Mouse (Mus musculus) ES-E14 (cell line): ENCODE data around the gene Ell. TPM values are rescaled to one million over a fixed set of nuclear protein-coding genes. Genes with fewer than 3 reads are reported as not detected.

Source experiments
- DNase-seq: peaks from one replicate; pipeline ENCODE4 v3.0.0-alpha.2; 2013; ENCODE audit warnings: low read depth, low spot score
- H3K27ac ChIP-seq: 2 replicates; pipeline ENCODE4 v1.5.1; 2012; ENCODE audit warnings: low read depth, mild to moderate bottlenecking, low read length, moderate library complexity, mixed read lengths; ENCODE audit not compliant: poor library complexity, insufficient read depth, severe bottlenecking
- H3K36me3 ChIP-seq: 2 replicates; pipeline ENCODE4 v1.6.1; 2012; ENCODE audit warnings: mild to moderate bottlenecking, low read length, moderate library complexity, mixed read lengths; ENCODE audit not compliant: control insufficient read depth, poor library complexity, insufficient read depth, severe bottlenecking
- H3K4me1 ChIP-seq, 2 experiments: fragments of 150-350 bp in 1 of 2; sonication (generic) in 1 of 2; 2 replicates each; pipeline ENCODE4 v1.6.1; 2012; ENCODE audit warnings: low read length in 2 of 2, mild to moderate bottlenecking in 1 of 2, mixed read lengths in 1 of 2; ENCODE audit not compliant: control insufficient read depth in 2 of 2, insufficient read depth in 2 of 2, poor library complexity in 1 of 2
- H3K4me3 ChIP-seq, 2 experiments: fragments of 150-350 bp in 1 of 2; sonication (generic) in 1 of 2; 2 replicates each; pipeline ENCODE4 v1.5.1; 2012; ENCODE audit warnings: low read length in 2 of 2, low read depth in 1 of 2, mild to moderate bottlenecking in 1 of 2, mixed read lengths in 1 of 2; ENCODE audit not compliant: insufficient read depth in 1 of 2, poor library complexity in 1 of 2, severe bottlenecking in 1 of 2
- H3K9ac ChIP-seq: 2 replicates; pipeline ENCODE4 v1.6.1; 2012; ENCODE audit warnings: low read depth, mild to moderate bottlenecking, low read length, mixed read lengths; ENCODE audit not compliant: poor library complexity, insufficient read depth, severe bottlenecking
- H3K9me3 ChIP-seq: fragments of 150-350 bp; sonication (generic); 2 replicates; pipeline ENCODE4 v1.6.1; 2012; ENCODE audit warnings: low read depth, mild to moderate bottlenecking, low read length; ENCODE audit not compliant: control insufficient read depth, insufficient read depth
- CHD2 ChIP-seq: IDR thresholded peaks from 2 replicates; pipeline ENCODE4 v1.6.1; 2014; ENCODE audit warnings: mild to moderate bottlenecking, low read depth, low read length, inconsistent platforms
- HCFC1 ChIP-seq: IDR thresholded peaks from 2 replicates; pipeline ENCODE4 v1.6.1; 2012; ENCODE audit warnings: low read length, inconsistent platforms, borderline replicate concordance; ENCODE audit not compliant: insufficient read depth
- MAFK ChIP-seq: IDR thresholded peaks from 2 replicates; pipeline ENCODE4 v1.6.1; 2014; ENCODE audit warnings: mild to moderate bottlenecking, low read depth, low read length, inconsistent platforms; ENCODE audit not compliant: insufficient read depth
- ZC3H11A ChIP-seq: IDR thresholded peaks from 2 replicates; pipeline ENCODE4 v1.6.1; 2012; ENCODE audit warnings: low read depth, mild to moderate bottlenecking, inconsistent platforms, low read length, borderline replicate concordance
- ZNF384 ChIP-seq: IDR thresholded peaks from 2 replicates; pipeline ENCODE4 v1.6.1; 2012; ENCODE audit warnings: low read depth, low read length, inconsistent platforms
- in situ Hi-C, 2 experiments: fragments of 600-800 bp; cut with MboI; formaldehyde crosslinking; loops; one replicate each; pipeline ENCODE4 v1.15.1; 2025; ENCODE audit warnings: low sequenced_read_pairs in 2 of 2, inconsistent platforms in 1 of 2; ENCODE audit not compliant: unreplicated experiment in 2 of 2
- total RNA-seq: library from RNA; depleted of rRNA; stranded (reverse); fragments of 300-350 nt; gene quantifications from 2 replicates; pipeline ENCODE4 v1.2.3, GENCODE M21; 2012

Ell gene
- total RNA-seq, 1 experiment, result 15.8 TPM

GRCm38 (mm10) chr8:70538024-70538579, 1.2 kb upstream of the Ell start:
- in situ Hi-C loops, result no loop called here
- DNase-seq, result no peak
- Histone ChIP-seq H3K27ac (no peak overlapping the region; the same call in 1 of the 2 replicates), H3K9ac (peak overlapping the region; percentile 66), H3K4me1 (0 out of 4 replicates have a peak, but pooled peaks cover 0 to 2% of the 10 kb centered on the region in 2 experiments), H3K36me3 (peaks cover 20% of the 10 kb centered on the region), H3K9me3 (no peaks in the 10 kb centered on the region), H3K4me3 (peak overlapping the region; percentile 64 to 76)
- TF ChIP-seq ZNF384, result no peak
- TF ChIP-seq MAFK, result 0 out of 2 replicates have a peak, but pooled peaks have one; percentile 2

GRCm38 (mm10) chr8:70538633-70539076, 602 bp upstream of the Ell start:
- Histone ChIP-seq H3K9me3 (no peaks in the 10 kb centered on the region), H3K9ac (peak overlapping the region; percentile 69), H3K4me1 (0 out of 4 replicates have a peak, but pooled peaks cover 0 to 2% of the 10 kb centered on the region in 2 experiments), H3K36me3 (peaks cover 18% of the 10 kb centered on the region), H3K4me3 (peak overlapping the region; percentile 76 to 85), H3K27ac (peak overlapping the region; percentile 79)
- TF ChIP-seq CHD2 (no peak), ZNF384 (peak; percentile 92), ZC3H11A (no peak)
- in situ Hi-C loops, result no loop called here
- peak; percentile 99 for DNase-seq

- 0 out of 4 replicates have a peak, but pooled peaks cover 0 to 2% of the 10 kb centered on the region in 2 experiments for H3K4me1 ChIP-seq
- H3K9ac ChIP-seq, result peak overlapping the region; percentile 91
- in situ Hi-C loops, result no loop called here
- TF ChIP-seq CHD2, result no peak
- no peak for TF ChIP-seq HCFC1
- no peak for TF ChIP-seq MAFK
- no peak for TF ChIP-seq ZNF384
- no peak for TF ChIP-seq ZC3H11A
- DNase-seq, result no peak
- peaks cover 4% of the 10 kb centered on the region for H3K36me3 ChIP-seq
- no peaks in the 10 kb centered on the region for H3K9me3 ChIP-seq
- no peak overlapping the region for H3K27ac ChIP-seq
- H3K4me3 ChIP-seq, result peak overlapping the region; percentile 76 to 85
Measured at GRCm38 (mm10) chr8:70540013-70540506, 803 bp downstream of the Ell start.

GRCm38 (mm10) chr8:70540507-70541071, 1.3 kb downstream of the Ell start:
- in situ Hi-C loops, result no loop called here
- peak overlapping the region; percentile 91 for H3K9ac ChIP-seq
- no peak for DNase-seq
- no peaks in the 10 kb centered on the region for H3K9me3 ChIP-seq
- H3K27ac ChIP-seq, result no peak overlapping the region
- H3K36me3 ChIP-seq, result peaks cover 1% of the 10 kb centered on the region
- 0 out of 4 replicates have a peak, but pooled peaks cover 0 to 2% of the 10 kb centered on the region in 2 experiments for H3K4me1 ChIP-seq
- H3K4me3 ChIP-seq, result peak overlapping the region; percentile 76 to 85
- TF ChIP-seq MAFK (no peak), HCFC1 (no peak), CHD2 (no peak), ZNF384 (no peak), ZC3H11A (no peak)
